Mouse (Mus musculus): ENCODE results near the gene Ptchd3. TPM values are rescaled to one million over a fixed set of nuclear protein-coding genes. Genes with fewer than 3 reads are reported as not detected.

Gene Ptchd3
- polyA plus RNA-seq, 2 experiments from 2014 or later, result not detected

Other genes with a start within 250 kb of the Ptchd3 start
- 10 to 100 TPM in 1 of 2 experiments, 1 to 10 TPM in 1; 8.4 to 11.3 TPM for gene B3gntl1, start 157.1 kb upstream of the Ptchd3 start, polyA plus RNA-seq (2017; shearing (Covaris generic))
- gene Metrnl, start 128.7 kb upstream of the Ptchd3 start, polyA plus RNA-seq (2017; shearing (Covaris generic)), result 1 to 10 TPM in 1 of 2 experiments, under 1 TPM in 1; 0.60 to 1.1 TPM

Measured in activated CD4-positive, CD25-positive, alpha-beta regulatory T cell, adult 4 months (primary cell).